Mouse (Mus musculus) stomach, embryonic 14.5 days (tissue): ENCODE measurements at regions not wholly inside any gene's neighbourhood (a gene's known extent, or its start where the extent isn't known, plus 50 kb on each side); places are given as distances from the start of the nearest gene placed in this dataset.
A peak's percentile ranks its signal among the peaks of the same experiment; 100 is the strongest.

Experiments
- ATAC-seq: fragments of 200-750 bp; cut with Nextera tagmentation; 2 replicates; pipeline ENCODE4 v1.8.0; 2017; ENCODE audit warnings: low read depth, moderate TSS enrichment; ENCODE audit not compliant: insufficient number of reproducible peaks, insufficient read depth, low FRiP score
- H3K27ac ChIP-seq: fragments of 300-500 bp; sonication (generic); 2 replicates; pipeline ENCODE4 v1.5.1; 2014; ENCODE audit warnings: mild to moderate bottlenecking, low read length, moderate library complexity, mixed read lengths
- H3K27me3 ChIP-seq: fragments of 300-500 bp; sonication (generic); 2 replicates; pipeline ENCODE4 v1.6.1; 2014; ENCODE audit warnings: low read length, control low read depth, mixed read lengths; ENCODE audit not compliant: control insufficient read depth, insufficient read depth
- H3K36me3 ChIP-seq: fragments of 300-500 bp; sonication (generic); 2 replicates; pipeline ENCODE4 v1.6.1; 2014; ENCODE audit warnings: mild to moderate bottlenecking, control low read depth, low read length, moderate library complexity, mixed read lengths; ENCODE audit not compliant: control insufficient read depth, insufficient read depth
- H3K4me1 ChIP-seq: fragments of 300-500 bp; sonication (generic); 2 replicates; pipeline ENCODE4 v1.6.1; 2014; ENCODE audit warnings: low read length, control low read depth, mixed read lengths; ENCODE audit not compliant: control insufficient read depth, insufficient read depth
- H3K4me2 ChIP-seq: fragments of 300-500 bp; sonication (generic); replicated peaks from 2 replicates; pipeline ENCODE4 v1.6.1; 2014; ENCODE audit warnings: low read depth, low read length, control low read depth
- H3K4me3 ChIP-seq: fragments of 300-500 bp; sonication (generic); 2 replicates; pipeline ENCODE4 v1.5.1; 2014; ENCODE audit warnings: low read depth, low read length, control low read depth
- H3K9ac ChIP-seq: fragments of 300-500 bp; sonication (generic); replicated peaks from 2 replicates; pipeline ENCODE4 v1.6.1; 2014; ENCODE audit warnings: low read depth, mild to moderate bottlenecking, control low read depth, low read length, moderate library complexity, mixed read lengths
- H3K9me3 ChIP-seq: fragments of 300-500 bp; sonication (generic); 2 replicates; pipeline ENCODE4 v1.6.1; 2016; ENCODE audit warnings: low read depth, low read length, control low read depth; ENCODE audit not compliant: control insufficient read depth
- WGBS: fragments of 180-500 bp; shearing (Covaris S2); extraction: QIAGEN DNeasy Blood & Tissue Kit; methylation state at CpG from one replicate; pipeline ENCODE4 v1.1.7; 2014; 5-methylcytosine and 5-hydroxymethylcytosine counted together

DNA sequence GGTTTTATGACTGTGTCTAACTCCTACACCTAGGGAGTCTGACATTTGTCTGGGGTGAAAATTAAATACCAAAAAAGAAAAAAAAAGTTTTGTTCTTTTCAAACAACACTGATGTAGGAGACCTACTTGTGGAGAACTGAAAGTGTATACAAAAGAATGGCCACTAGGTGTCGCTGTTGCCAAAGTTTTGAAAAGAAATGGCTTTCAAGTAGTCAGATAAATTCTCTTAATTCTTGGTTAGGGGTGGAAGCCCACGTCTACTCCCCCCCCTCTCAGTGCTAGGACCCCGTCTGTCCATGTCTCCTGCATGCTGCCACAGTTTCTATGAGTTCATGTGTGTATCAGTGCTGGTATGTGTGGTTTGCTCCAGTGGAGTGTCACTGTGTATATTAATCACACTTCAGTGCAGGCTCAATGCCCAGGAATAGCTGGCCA lies 100.7 kb upstream of the Spred2 start:
- peak; percentile 60; the same call in 1 of the 2 replicates for ATAC-seq
- WGBS: 0% methylated on average over 3 of the region's 3 CpGs
- no peak overlapping the region for H3K4me2 ChIP-seq

DNA sequence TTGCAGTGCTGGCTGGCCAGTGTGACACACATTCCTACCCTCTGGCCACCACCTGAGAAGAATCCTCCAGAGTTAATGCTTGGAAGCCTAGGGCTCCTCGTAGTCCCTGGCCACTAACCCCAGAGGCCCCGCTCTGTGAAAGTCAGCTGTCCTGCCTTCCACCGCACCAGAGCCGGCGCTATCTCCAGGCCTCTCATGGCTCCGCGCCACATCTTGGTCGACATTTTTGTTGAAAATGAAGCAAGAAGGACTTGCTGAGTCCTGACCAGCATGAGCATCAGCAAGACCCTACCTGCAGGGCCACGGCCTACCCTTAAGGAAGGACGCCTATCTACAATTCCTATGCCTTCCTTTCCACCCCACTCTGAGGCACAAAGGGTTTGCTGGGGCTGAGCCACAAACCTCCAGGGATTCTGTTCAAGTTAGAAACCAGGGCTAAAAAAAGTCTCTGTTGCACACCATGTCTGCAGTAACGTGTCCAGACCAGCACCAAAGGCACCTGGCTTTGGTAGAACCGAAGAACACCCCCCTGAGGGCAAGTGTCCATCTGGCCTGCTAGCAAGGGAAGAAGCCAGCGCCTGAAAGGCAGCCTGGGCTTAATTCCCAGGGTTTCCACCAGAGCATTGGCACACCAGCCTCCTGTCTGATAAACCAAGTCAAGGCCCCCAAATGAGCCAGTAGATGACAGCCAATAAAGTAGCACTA lies 97.5 kb upstream of the Spred2 start:
- no peaks in the 10 kb centered on the region for H3K27me3 ChIP-seq
- H3K4me3 ChIP-seq: no peak overlapping the region
- H3K9me3 ChIP-seq: no peaks in the 10 kb centered on the region
- no peak for ATAC-seq
- no peak overlapping the region for H3K4me2 ChIP-seq
- H3K9ac ChIP-seq: no peak overlapping the region
- no peak overlapping the region for H3K27ac ChIP-seq
- H3K4me1 ChIP-seq: no peaks in the 10 kb centered on the region
- 88% methylated on average over 13 of the region's 13 CpGs for whole genome bisulfite sequencing
- no peaks in the 10 kb centered on the region for H3K36me3 ChIP-seq

More for the DNA sequence above, 100.7 kb upstream of the Spred2 start:
- Histone ChIP-seq H3K9me3 (no peaks in the 10 kb centered on the region), H3K27me3 (no peaks in the 10 kb centered on the region), H3K4me3 (no peak overlapping the region), H3K9ac (no peak overlapping the region), H3K36me3 (no peaks in the 10 kb centered on the region), H3K27ac (no peak overlapping the region), H3K4me1 (no peaks in the 10 kb centered on the region)

GRCm38 (mm10) chr11:19827996-19828395 lies 96.2 kb upstream of the Spred2 start:
- Histone ChIP-seq H3K4me3 (no peak overlapping the region), H3K27ac (no peak overlapping the region), H3K9me3 (no peaks in the 10 kb centered on the region), H3K9ac (no peak overlapping the region), H3K27me3 (no peaks in the 10 kb centered on the region), H3K4me1 (no peaks in the 10 kb centered on the region), H3K4me2 (no peak overlapping the region), H3K36me3 (no peaks in the 10 kb centered on the region)
- ATAC-seq: no peak
- WGBS: 47% methylated on average over 10 of the region's 11 CpGs

- Histone ChIP-seq H3K9ac (no peak overlapping the region), H3K9me3 (no peaks in the 10 kb centered on the region), H3K4me1 (no peaks in the 10 kb centered on the region), H3K36me3 (no peaks in the 10 kb centered on the region), H3K4me3 (no peak overlapping the region), H3K27ac (no peak overlapping the region), H3K4me2 (no peak overlapping the region), H3K27me3 (no peaks in the 10 kb centered on the region)
- no peak for ATAC-seq
- WGBS: 70% methylated on average over 8 of the region's 8 CpGs
Observed at GRCm38 (mm10) chr11:19828959-19829401, 95.2 kb upstream of the Spred2 start.

- Histone ChIP-seq H3K36me3 (no peaks in the 10 kb centered on the region), H3K9me3 (no peaks in the 10 kb centered on the region), H3K4me2 (no peak overlapping the region), H3K9ac (no peak overlapping the region), H3K4me3 (no peak overlapping the region), H3K4me1 (no peaks in the 10 kb centered on the region), H3K27ac (no peak overlapping the region), H3K27me3 (no peaks in the 10 kb centered on the region)
- 36% methylated on average over 9 of the region's 9 CpGs for WGBS
- ATAC-seq: no peak
Observed at GRCm38 (mm10) chr11:19829564-19830279, 94.5 kb upstream of the Spred2 start.

GRCm38 (mm10) chr11:19830280-19831062 lies 93.7 kb upstream of the Spred2 start:
- ATAC-seq: no peak
- 15% methylated on average over 18 of the region's 18 CpGs for WGBS

GRCm38 (mm10) chr11:19834561-19834960 lies 89.6 kb upstream of the Spred2 start:
- Histone ChIP-seq H3K4me1 (no peaks in the 10 kb centered on the region), H3K36me3 (no peaks in the 10 kb centered on the region), H3K27me3 (no peaks in the 10 kb centered on the region), H3K9me3 (no peaks in the 10 kb centered on the region), H3K9ac (no peak overlapping the region), H3K27ac (no peak overlapping the region), H3K4me3 (no peak overlapping the region), H3K4me2 (no peak overlapping the region)
- ATAC-seq: no peak
- WGBS: 77% methylated on average over 8 of the region's 8 CpGs

More at GRCm38 (mm10) chr11:19830280-19831062, 93.7 kb upstream of the Spred2 start:
- Histone ChIP-seq H3K4me3 (no peak overlapping the region), H3K4me2 (no peak overlapping the region), H3K9me3 (no peaks in the 10 kb centered on the region), H3K27me3 (no peaks in the 10 kb centered on the region), H3K36me3 (no peaks in the 10 kb centered on the region), H3K9ac (no peak overlapping the region), H3K4me1 (no peaks in the 10 kb centered on the region), H3K27ac (no peak overlapping the region)

GRCm38 (mm10) chr11:19835221-19835745 lies 88.9 kb upstream of the Spred2 start:
- WGBS: 27% methylated on average over 6 of the region's 6 CpGs
- ATAC-seq: no peak

More at GRCm38 (mm10) chr11:19835221-19835745, 88.9 kb upstream of the Spred2 start:
- H3K36me3 ChIP-seq: no peaks in the 10 kb centered on the region
- H3K4me3 ChIP-seq: no peak overlapping the region
- H3K9ac ChIP-seq: no peak overlapping the region
- no peaks in the 10 kb centered on the region for H3K9me3 ChIP-seq
- H3K27me3 ChIP-seq: no peaks in the 10 kb centered on the region
- H3K27ac ChIP-seq: peak overlapping the region; percentile 39; the same call in 1 of the 2 replicates
- no peak overlapping the region; the same call in 1 of the 2 replicates for H3K4me2 ChIP-seq
- H3K4me1 ChIP-seq: no peaks in the 10 kb centered on the region
